Mouse (Mus musculus): ENCODE data around the gene Ppp1r9a. TPM values are rescaled to one million over a fixed set of nuclear protein-coding genes. Genes with fewer than 3 reads are reported as not detected.

Ppp1r9a gene
- total and polyA plus RNA-seq, 3 experiments = 4.6 to 11.8 (median 10.9) TPM

GRCm38 (mm10) chr6:4967236-4967635 lies 64.5 kb downstream of the Ppp1r9a start:
- no peak overlapping the region for H3K9ac ChIP-seq (ENCODE audit: low read depth, low read length)
- no peaks in the 10 kb centered on the region for H3K27me3 ChIP-seq (ENCODE audit: control insufficient read depth, insufficient read depth, low read length)
- 89% methylated on average over 4 of the region's 4 CpGs for WGBS
- H3K4me3 ChIP-seq = no peak overlapping the region
- no peaks in the 10 kb centered on the region for H3K79me2 ChIP-seq (replicated peaks; ENCODE audit: control insufficient read depth, insufficient read depth, low read length)
- DNase-seq = no peak
- no peak overlapping the region for H3K27ac ChIP-seq
- intact Hi-C loops (cut with DNase I) = no loop called here
- no peak for TF ChIP-seq POLR2A (IDR thresholded peaks at IDR 0.05; ENCODE audit: insufficient read depth, low read depth, low read length)
- no peak for TF ChIP-seq EP300 (IDR thresholded peaks at IDR 0.05; ENCODE audit: insufficient read depth, low read depth, low read length)
- TF ChIP-seq CTCF (IDR thresholded peaks at IDR 0.05) = no peak
- H3K4me1 ChIP-seq (ENCODE audit: control insufficient read depth, insufficient read depth, low read length) = no peaks in the 10 kb centered on the region
- no peaks in the 10 kb centered on the region; the same call in 1 of the 2 replicates for H3K36me3 ChIP-seq (ENCODE audit: control insufficient read depth, insufficient read depth, low read length)

GRCm38 (mm10) chr6:4971229-4971628 lies 68.5 kb downstream of the Ppp1r9a start:
- intact Hi-C loops (cut with DNase I) = no loop called here
- WGBS = 59% methylated on average over 9 of the region's 9 CpGs
- DNase-seq = peak in 1 of 2 experiments; percentile 46

GRCm38 (mm10) chr6:4972808-4973207 lies 70.1 kb downstream of the Ppp1r9a start:
- H3K27ac ChIP-seq = no peak overlapping the region
- H3K9ac ChIP-seq (ENCODE audit: low read depth, low read length) = no peak overlapping the region
- WGBS = 53% methylated on average over 6 of the region's 6 CpGs
- DNase-seq = no peak
- no peaks in the 10 kb centered on the region for H3K79me2 ChIP-seq (replicated peaks; ENCODE audit: control insufficient read depth, insufficient read depth, low read length)
- H3K4me3 ChIP-seq = no peak overlapping the region
- no peaks in the 10 kb centered on the region for H3K27me3 ChIP-seq (ENCODE audit: control insufficient read depth, insufficient read depth, low read length)
- H3K4me1 ChIP-seq (ENCODE audit: control insufficient read depth, insufficient read depth, low read length) = no peaks in the 10 kb centered on the region
- TF ChIP-seq CTCF (IDR thresholded peaks at IDR 0.05) = no peak
- TF ChIP-seq EP300 (IDR thresholded peaks at IDR 0.05; ENCODE audit: insufficient read depth, low read depth, low read length) = no peak
- TF ChIP-seq POLR2A (IDR thresholded peaks at IDR 0.05; ENCODE audit: insufficient read depth, low read depth, low read length) = no peak
- intact Hi-C loops (cut with DNase I) = no loop called here
- no peaks in the 10 kb centered on the region for H3K36me3 ChIP-seq (ENCODE audit: control insufficient read depth, insufficient read depth, low read length)

More at GRCm38 (mm10) chr6:4971229-4971628, 68.5 kb downstream of the Ppp1r9a start:
- no peaks in the 10 kb centered on the region for H3K79me2 ChIP-seq (replicated peaks; ENCODE audit: control insufficient read depth, insufficient read depth, low read length)
- no peaks in the 10 kb centered on the region for H3K27me3 ChIP-seq (ENCODE audit: control insufficient read depth, insufficient read depth, low read length)
- H3K36me3 ChIP-seq (ENCODE audit: control insufficient read depth, insufficient read depth, low read length) = no peaks in the 10 kb centered on the region
- no peak overlapping the region for H3K4me3 ChIP-seq
- no peak overlapping the region for H3K9ac ChIP-seq (ENCODE audit: low read depth, low read length)
- TF ChIP-seq EP300 (IDR thresholded peaks at IDR 0.05; ENCODE audit: insufficient read depth, low read depth, low read length) = no peak
- TF ChIP-seq POLR2A (IDR thresholded peaks at IDR 0.05; ENCODE audit: insufficient read depth, low read depth, low read length) = no peak
- TF ChIP-seq CTCF (IDR thresholded peaks at IDR 0.05) = no peak
- peak overlapping the region; percentile 17; the same call in 1 of the 2 replicates for H3K27ac ChIP-seq
- no peaks in the 10 kb centered on the region for H3K4me1 ChIP-seq (ENCODE audit: control insufficient read depth, insufficient read depth, low read length)

GRCm38 (mm10) chr6:4973337-4973736 lies 70.6 kb downstream of the Ppp1r9a start:
- H3K36me3 ChIP-seq (ENCODE audit: control insufficient read depth, insufficient read depth, low read length) = no peaks in the 10 kb centered on the region
- 90% methylated on average over 10 of the region's 10 CpGs for WGBS
- no peak overlapping the region for H3K4me3 ChIP-seq
- H3K4me1 ChIP-seq (ENCODE audit: control insufficient read depth, insufficient read depth, low read length) = no peaks in the 10 kb centered on the region
- no peak overlapping the region for H3K9ac ChIP-seq (ENCODE audit: low read depth, low read length)
- H3K27me3 ChIP-seq (ENCODE audit: control insufficient read depth, insufficient read depth, low read length) = no peaks in the 10 kb centered on the region
- DNase-seq = no peak
- no peak overlapping the region for H3K27ac ChIP-seq
- TF ChIP-seq EP300 (IDR thresholded peaks at IDR 0.05; ENCODE audit: insufficient read depth, low read depth, low read length) = no peak
- TF ChIP-seq CTCF (IDR thresholded peaks at IDR 0.05) = no peak
- TF ChIP-seq POLR2A (IDR thresholded peaks at IDR 0.05; ENCODE audit: insufficient read depth, low read depth, low read length) = no peak
- intact Hi-C loops (cut with DNase I) = no loop called here
- no peaks in the 10 kb centered on the region for H3K79me2 ChIP-seq (replicated peaks; ENCODE audit: control insufficient read depth, insufficient read depth, low read length)

- WGBS = 95% methylated on average over 4 of the region's 4 CpGs
- Histone ChIP-seq H3K9ac (ENCODE audit: low read depth, low read length) (no peak overlapping the region), H3K27me3 (ENCODE audit: control insufficient read depth, insufficient read depth, low read length) (no peaks in the 10 kb centered on the region), H3K79me2 (replicated peaks; ENCODE audit: control insufficient read depth, insufficient read depth, low read length) (no peaks in the 10 kb centered on the region), H3K36me3 (ENCODE audit: control insufficient read depth, insufficient read depth, low read length) (no peaks in the 10 kb centered on the region), H3K4me3 (no peak overlapping the region), H3K27ac (no peak overlapping the region), H3K4me1 (ENCODE audit: control insufficient read depth, insufficient read depth, low read length) (no peaks in the 10 kb centered on the region)
- DNase-seq = no peak
- intact Hi-C loops (cut with DNase I) = no loop called here
- no peak for TF ChIP-seq EP300 (IDR thresholded peaks at IDR 0.05; ENCODE audit: insufficient read depth, low read depth, low read length)
- TF ChIP-seq POLR2A (IDR thresholded peaks at IDR 0.05; ENCODE audit: insufficient read depth, low read depth, low read length) = no peak
- no peak for TF ChIP-seq CTCF (IDR thresholded peaks at IDR 0.05)
Observed at GRCm38 (mm10) chr6:4977515-4977914, 74.8 kb downstream of the Ppp1r9a start.

- no peaks in the 10 kb centered on the region for H3K4me1 ChIP-seq (ENCODE audit: control insufficient read depth, insufficient read depth, low read length)
- H3K9ac ChIP-seq (ENCODE audit: low read depth, low read length) = no peak overlapping the region
- H3K27me3 ChIP-seq (ENCODE audit: control insufficient read depth, insufficient read depth, low read length) = no peaks in the 10 kb centered on the region
- H3K27ac ChIP-seq = no peak overlapping the region
- no peaks in the 10 kb centered on the region for H3K79me2 ChIP-seq (replicated peaks; ENCODE audit: control insufficient read depth, insufficient read depth, low read length)
- no peaks in the 10 kb centered on the region for H3K36me3 ChIP-seq (ENCODE audit: control insufficient read depth, insufficient read depth, low read length)
- TF ChIP-seq EP300 (IDR thresholded peaks at IDR 0.05; ENCODE audit: insufficient read depth, low read depth, low read length) (no peak), CTCF (IDR thresholded peaks at IDR 0.05) (no peak), POLR2A (IDR thresholded peaks at IDR 0.05; ENCODE audit: insufficient read depth, low read depth, low read length) (no peak)
- DNase-seq = no peak
- intact Hi-C loops (cut with DNase I) = no loop called here
- WGBS = 78% methylated on average over 2 of the region's 2 CpGs
- no peak overlapping the region for H3K4me3 ChIP-seq
Observed at GRCm38 (mm10) chr6:4978249-4978648, 75.5 kb downstream of the Ppp1r9a start.
